Mouse (Mus musculus) C2C12 (cell line): Measurements from ENCODE around the gene Zdhhc18.

Experiments
- CTCF ChIP-seq: IDR thresholded peaks from one replicate; pipeline ENCODE4 v1.5.1; 2011; ENCODE audit not compliant: control insufficient read depth, insufficient read depth, insufficient read length
- USF1 ChIP-seq: IDR thresholded peaks from one replicate; pipeline ENCODE4 v1.6.1; 2011; ENCODE audit warnings: low read depth, mild to moderate bottlenecking, control low read depth, moderate library complexity

- TF ChIP-seq USF1 (no peak), CTCF (no peak)
Observed at GRCm38 (mm10) chr4:133671881-133672844, 22.2 kb upstream of the Zdhhc18 start, which contains the start of gene Pigv.
